Mouse (Mus musculus) cerebellum, postnatal 14 days (tissue): ENCODE measurements around the gene Egfl8.

ENCODE experiments used
- DNase-seq, 2 experiments: peaks; one replicate each; pipeline ENCODE4 v3.0.0; 2021; ENCODE audit warnings: mixed read lengths in 2 of 2

Gene Egfl8

DNA sequence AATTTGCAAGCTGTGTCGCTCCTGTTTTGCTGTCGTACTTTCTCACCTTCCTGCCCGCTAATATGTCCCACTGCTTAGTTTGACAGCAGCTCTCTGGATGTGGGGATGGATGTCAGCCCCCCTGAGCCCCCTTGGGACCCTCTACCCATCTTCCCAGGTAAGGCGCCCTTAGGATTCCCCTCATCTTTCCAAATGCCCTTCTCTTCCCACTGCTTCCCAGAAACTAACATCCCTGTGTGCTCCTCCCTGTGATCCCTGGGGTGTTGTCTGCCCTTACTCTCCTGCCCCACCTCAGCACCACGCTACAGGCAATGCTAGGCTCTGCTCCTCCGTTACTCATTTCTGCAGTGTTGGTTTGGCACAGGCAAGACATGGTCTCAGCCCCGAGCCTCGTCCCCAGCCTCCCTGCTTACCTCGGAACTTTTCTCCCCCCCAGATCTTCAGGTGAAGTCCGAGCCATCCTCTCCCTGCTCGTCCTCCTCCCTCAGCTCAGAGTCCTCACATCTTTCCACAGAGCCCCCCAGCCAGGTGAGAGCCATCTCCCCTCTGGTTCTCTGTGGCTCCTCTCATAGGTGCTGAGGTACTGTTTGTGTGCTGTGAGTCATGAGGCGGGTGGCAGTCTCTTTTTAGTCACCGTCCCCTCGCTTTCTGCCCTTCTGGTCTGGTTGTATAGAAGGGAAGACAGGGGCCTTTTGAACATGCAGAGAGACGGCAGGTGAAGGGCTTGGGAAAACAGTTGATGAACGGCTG is 32.5 kb upstream of the Egfl8 start:
- peak in 1 of 2 experiments; percentile 8 for DNase-seq

GRCm38 (mm10) chr17:34646906-34647787 is 31.4 kb upstream of the Egfl8 start, which contains the start of gene Atf6b:
Gene Atf6b, plus strand, starts transcription at chr17:34647146.
- peak; percentile 94 for DNase-seq

GRCm38 (mm10) chr17:34645831-34646511 is 30.2 kb upstream of the Egfl8 start:
- peak; percentile 36 to 60 for DNase-seq

- DNase-seq: peak; percentile 17 to 21
Observed at GRCm38 (mm10) chr17:34645256-34645829, 29.6 kb upstream of the Egfl8 start.

DNA sequence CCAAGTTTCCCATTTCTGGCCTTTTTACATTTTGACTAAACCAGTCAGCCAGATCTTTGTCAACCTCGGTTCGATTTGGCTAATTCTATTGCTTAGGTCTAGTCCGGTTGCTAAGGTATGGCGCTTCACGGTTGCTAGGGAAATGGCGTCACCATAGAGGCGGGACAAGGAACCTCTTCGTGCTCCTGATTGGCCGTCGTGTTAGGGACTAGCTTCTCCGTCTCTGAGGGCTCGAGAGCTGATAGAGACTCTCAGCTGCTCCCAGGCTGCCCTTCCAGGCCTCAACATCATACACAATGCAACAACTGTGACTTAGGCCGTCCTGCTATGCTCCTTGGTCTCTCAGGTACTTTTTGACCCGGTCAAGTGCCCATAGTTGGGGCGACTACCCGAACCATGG is 28.8 kb upstream of the Egfl8 start, which contains the start of gene Fkbpl:
Gene Fkbpl (plus strand): TSS at position 157 of the 400 bp plus-strand sequence.
- DNase-seq: peak; percentile 96 to 98

- DNase-seq: peak; percentile 52 to 67
Observed at GRCm38 (mm10) chr17:34643944-34644343, 28.2 kb upstream of the Egfl8 start.

GRCm38 (mm10) chr17:34643379-34643778 is 27.6 kb upstream of the Egfl8 start:
- DNase-seq: peak in 1 of 2 experiments; percentile 9

DNA sequence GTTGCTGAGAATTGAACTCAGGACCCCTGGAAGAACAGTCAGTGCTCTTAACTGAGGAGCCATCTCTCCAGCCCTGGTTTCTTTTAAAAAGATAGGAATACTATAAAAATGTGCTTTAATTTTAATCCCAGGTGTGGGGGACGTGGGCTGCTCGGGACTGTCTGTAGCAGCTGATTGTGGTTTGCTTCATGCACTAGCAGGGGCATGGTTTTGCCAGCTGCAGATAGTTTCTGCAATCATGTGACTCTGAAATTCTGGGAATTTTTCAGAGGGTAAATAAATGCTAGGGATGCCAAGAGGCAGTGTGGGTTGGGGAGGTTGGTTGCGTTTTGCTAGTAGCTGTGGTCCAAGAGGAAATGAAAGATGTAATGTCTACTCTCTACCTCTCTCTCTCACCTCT is 26.2 kb upstream of the Egfl8 start:
- no peak for DNase-seq

DNA sequence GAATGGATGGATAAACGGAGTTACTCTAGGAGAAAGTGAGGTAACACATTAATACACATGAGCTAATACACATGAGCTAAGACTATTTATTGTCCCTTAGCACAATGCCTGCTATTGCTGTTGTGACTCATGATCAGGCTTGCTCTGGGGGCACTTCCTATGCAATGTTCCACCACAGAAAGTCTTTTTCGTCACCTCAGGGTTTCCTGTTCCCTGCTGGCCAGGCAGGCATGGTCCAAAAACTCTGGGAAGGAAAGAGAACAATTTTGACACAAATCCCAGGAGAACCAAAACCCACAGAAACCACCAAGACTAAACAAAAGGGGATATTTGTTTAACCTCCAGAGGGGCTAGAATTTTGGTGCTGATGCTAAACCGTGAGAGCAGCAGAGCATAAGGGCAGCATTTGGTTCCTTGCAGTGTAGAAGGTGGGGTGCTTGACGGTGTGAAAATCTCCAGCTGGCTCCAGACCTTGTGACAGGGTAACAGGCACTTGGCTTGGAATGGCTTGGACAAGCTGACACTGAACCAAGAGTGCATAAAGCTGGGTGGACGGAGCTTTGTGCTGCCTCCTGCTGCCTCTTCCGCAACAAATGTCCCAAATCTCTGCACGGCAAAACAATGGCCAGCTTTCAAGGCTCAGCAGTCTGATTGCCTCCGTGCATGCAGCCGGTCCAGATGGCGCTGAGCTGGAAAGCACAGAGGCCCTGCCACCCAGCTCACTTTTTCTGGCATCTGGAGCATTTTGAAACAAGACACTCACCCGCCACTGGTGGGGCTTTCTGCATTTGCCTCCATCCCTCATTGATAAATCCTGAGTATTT is 25.2 kb upstream of the Egfl8 start:
- peak; percentile 79 to 88 for DNase-seq

DNA sequence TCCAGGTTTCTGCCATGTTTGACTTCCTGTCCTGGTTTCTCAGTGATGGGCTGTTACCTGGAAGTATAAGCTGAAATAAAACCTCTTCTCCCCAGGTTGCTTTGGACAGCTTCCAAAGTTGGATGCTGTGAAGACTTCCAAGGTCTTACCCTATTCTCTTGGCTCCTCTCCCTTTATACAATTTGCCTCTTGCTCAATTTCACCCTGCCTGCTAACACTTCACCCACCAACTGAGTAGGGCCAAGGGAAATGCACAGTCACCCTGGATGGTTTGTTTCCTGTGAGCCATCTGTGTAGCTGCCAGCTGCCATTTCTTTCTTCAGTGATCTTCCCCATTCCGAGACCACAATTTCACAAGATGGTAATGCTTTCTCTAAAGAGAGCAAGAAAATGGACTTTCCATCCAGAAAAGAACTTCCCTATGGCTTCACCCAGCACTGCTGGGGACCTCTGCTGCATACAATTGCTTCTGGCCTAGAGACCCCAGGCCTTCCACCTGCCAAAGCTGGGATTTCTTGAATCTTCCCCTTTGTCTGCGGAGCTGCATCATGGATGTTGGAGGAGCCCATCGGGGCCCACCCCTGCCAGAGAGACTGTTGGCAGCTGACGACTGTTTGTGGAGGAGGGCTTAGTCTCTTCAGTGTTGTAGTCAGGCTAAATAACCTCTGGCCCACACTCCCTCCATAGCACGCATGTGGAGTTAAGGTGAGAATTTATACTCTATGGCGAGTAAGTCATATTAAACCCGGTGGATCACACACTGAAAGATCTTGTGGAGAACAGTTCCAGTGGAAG is 23.9 kb upstream of the Egfl8 start:
- no peak for DNase-seq

GRCm38 (mm10) chr17:34637459-34637858 is 21.7 kb upstream of the Egfl8 start:
- DNase-seq: no peak

DNA sequence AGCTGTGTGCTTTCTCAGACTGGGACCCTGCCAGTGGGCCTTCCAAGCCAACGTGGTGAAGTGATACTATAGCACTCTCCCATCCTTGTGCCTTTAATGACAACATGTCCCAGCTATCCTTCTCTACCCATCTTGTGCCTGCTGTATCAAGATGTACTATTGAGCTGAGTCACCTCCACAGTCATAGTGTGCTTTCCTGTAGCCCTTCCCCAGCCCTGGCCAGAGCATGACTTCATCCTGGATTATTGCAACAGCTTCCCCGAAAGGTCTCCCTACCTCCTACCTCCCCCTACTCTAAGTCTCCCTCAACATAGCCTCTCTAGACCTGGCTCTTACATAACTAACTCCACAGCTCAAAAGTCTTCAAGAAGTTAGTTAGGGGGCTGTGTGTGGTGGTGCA is 19.9 kb upstream of the Egfl8 start:
- DNase-seq: no peak

- peak; percentile 73 to 77 for DNase-seq
Observed at GRCm38 (mm10) chr17:34632261-34632691, 16.5 kb upstream of the Egfl8 start.

DNA sequence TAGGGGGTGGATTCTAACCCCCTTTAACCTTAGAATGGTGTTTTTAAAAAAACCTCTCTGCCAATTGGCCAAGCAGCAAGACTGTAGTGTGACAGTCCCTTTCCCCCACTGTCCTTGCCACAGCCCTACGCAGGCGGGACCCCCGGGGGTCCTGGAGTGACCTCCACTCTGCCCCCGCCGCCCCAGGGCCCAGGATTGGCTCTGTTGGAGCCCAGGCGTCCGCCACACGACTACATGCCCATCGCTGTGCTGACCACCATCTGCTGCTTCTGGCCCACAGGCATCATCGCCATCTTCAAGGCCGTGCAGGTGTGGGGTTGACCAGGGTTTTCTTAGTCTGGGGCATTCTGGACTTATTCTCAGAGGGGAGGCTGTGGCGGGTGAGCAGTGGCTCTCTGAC is 15.9 kb upstream of the Egfl8 start:
- peak; percentile 62 to 63 for DNase-seq

- DNase-seq: peak; percentile 73 to 74
Observed at GRCm38 (mm10) chr17:34630761-34631301, 15.1 kb upstream of the Egfl8 start.

DNA sequence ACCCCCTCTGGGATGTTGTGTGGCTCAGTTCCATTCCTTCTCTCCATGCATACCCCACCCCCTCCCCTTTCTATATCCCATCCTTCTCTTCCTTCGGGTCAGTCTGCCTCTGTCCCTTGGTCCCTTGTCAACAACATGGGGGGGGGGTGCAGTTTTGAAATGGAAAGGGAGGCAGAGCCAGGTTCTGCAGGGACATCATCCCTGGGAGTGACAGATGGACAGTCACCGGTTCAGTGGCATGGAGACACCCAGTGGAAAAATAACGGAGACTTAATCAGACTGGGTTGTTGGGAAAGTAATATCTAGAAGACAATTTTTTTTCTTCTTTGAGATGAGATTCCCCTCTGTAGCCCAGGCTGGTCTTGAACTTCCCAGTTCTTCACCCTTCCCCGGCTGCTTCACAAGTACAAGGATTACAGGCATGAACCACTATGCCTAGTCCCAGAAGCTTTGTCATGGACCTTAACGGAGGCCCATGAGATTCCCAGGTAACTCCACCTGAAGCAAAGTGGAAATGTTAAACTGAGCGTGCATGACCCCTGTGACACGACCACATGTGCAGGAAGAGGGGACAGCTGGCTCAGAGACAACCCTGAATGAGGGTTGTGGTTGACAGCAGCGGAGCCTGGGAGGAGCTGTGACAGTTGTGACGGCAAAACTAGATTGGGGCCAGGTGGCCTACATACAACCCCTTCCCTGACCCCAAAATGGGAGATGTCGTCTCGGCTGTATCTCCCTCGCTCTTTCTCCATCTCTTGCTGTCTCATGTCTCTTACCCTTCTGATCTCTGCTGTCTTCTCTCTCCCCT is 14.2 kb upstream of the Egfl8 start:
- peak; percentile 82 for DNase-seq

DNA sequence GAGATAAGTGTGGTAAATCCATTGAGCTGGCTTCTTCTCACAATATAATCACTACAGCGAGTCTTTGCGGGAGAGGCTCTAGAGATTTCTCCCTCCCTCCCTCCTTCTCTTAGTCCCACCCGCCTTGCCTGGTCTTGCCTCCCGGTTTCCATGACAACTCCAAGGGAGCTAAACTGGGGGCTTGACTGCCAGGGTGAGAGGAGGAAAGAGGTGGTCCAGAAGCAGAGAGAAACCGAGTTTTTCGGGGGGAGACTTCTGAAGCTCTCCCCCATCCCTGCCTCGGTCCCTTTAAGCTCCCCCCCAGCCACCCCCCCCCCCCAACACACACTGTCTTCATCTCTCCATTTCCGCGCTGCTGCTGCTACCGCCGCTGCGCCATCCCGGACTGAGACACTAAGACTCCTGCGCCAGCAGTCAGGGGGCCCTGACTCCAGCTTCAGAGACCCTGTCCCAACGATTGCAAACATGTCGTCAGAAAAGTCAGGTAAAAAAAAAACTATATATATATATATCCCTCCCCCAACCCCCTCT is 13.5 kb upstream of the Egfl8 start, which contains the start of gene Prrt1:
Gene Prrt1 (plus strand): TSS at position 313 of the 531 bp plus-strand sequence.
- peak; percentile 61 to 74 for DNase-seq

DNA sequence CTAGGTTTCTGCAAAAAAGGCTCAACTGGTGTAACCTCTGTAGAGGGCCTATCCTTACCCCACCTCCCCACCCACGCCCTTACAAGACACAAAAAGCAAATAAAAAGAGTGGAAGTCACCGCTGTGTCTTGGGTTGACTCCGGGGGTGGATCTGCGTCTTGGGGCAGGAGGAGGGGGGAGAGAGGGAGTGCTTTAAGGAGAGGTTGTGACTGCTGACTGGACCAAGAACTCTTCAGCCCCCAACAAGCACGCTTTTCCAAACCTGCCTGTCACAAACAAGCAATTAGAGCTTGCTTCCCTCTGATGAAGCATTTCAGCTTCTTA is 12.8 kb upstream of the Egfl8 start:
- peak in 1 of 2 experiments; percentile 26 for DNase-seq

GRCm38 (mm10) chr17:34627943-34628643 is 12.3 kb upstream of the Egfl8 start, which contains the start of gene Ppt2:
Gene Ppt2, minus strand, starts transcription at chr17:34628510.
- DNase-seq: peak; percentile 83 to 90
